Mouse (Mus musculus) megakaryocyte-erythroid progenitor cell, adult 5-6 weeks (primary cell): ENCODE results near the gene Cdh23. TPM values are rescaled to one million over a fixed set of nuclear protein-coding genes. Genes with fewer than 3 reads are reported as not detected.

ENCODE experiments used
- ATAC-seq: replicated peaks from 2 replicates; pipeline ENCODE4 v1.8.0; 2016; ENCODE audit warnings: mild to moderate bottlenecking, inconsistent platforms; ENCODE audit not compliant: severe bottlenecking, poor library complexity, low FRiP score, low TSS enrichment
- total RNA-seq, 2 experiments: library from RNA; stranded (forward) in 1 of 2; stranded (reverse) in 1 of 2; fragments of 200-1000, 215-1000 nt in 1 of 2; fragments of >200 nt in 1 of 2; fragmentation: Nextera tagmentation in 1 of 2; gene quantifications; 2 replicates each; pipeline ENCODE4 v1.2.3; 2014 to 2017

Gene Cdh23
- total RNA-seq, 2 experiments from 2014 or later = not detected

GRCm38 (mm10) chr10:60531349-60531748 is 164.9 kb downstream of the Cdh23 start:
- peak; percentile 73 for ATAC-seq

- ATAC-seq = no peak
Observed at GRCm38 (mm10) chr10:60530633-60531032, 165.7 kb downstream of the Cdh23 start.

GRCm38 (mm10) chr10:60527949-60528348 is 168.3 kb downstream of the Cdh23 start:
- ATAC-seq = no peak

- ATAC-seq = no peak
Observed at GRCm38 (mm10) chr10:60525081-60525480, 171.2 kb downstream of the Cdh23 start.

GRCm38 (mm10) chr10:60516286-60516685 is 180.0 kb downstream of the Cdh23 start:
- no peak for ATAC-seq

- ATAC-seq = no peak
Observed at GRCm38 (mm10) chr10:60498538-60498937, 197.8 kb downstream of the Cdh23 start.

GRCm38 (mm10) chr10:60495070-60495469 is 201.2 kb downstream of the Cdh23 start:
- no peak for ATAC-seq

GRCm38 (mm10) chr10:60491538-60491937 is 204.8 kb downstream of the Cdh23 start:
- ATAC-seq = no peak

- ATAC-seq = no peak
Observed at GRCm38 (mm10) chr10:60481381-60481780, 214.9 kb downstream of the Cdh23 start.

GRCm38 (mm10) chr10:60474549-60474948 is 221.7 kb downstream of the Cdh23 start:
- ATAC-seq = no peak

GRCm38 (mm10) chr10:60473782-60474322 is 222.4 kb downstream of the Cdh23 start:
- no peak for ATAC-seq

- no peak for ATAC-seq
Observed at GRCm38 (mm10) chr10:60467752-60468151, 228.5 kb downstream of the Cdh23 start.

GRCm38 (mm10) chr10:60463953-60464647 is 232.2 kb downstream of the Cdh23 start:
- ATAC-seq = no peak

GRCm38 (mm10) chr10:60456662-60457397 is 239.5 kb downstream of the Cdh23 start:
- ATAC-seq = no peak

- no peak for ATAC-seq
Observed at GRCm38 (mm10) chr10:60455193-60455592, 241.1 kb downstream of the Cdh23 start.

- no peak for ATAC-seq
Observed at GRCm38 (mm10) chr10:60447186-60447585, 249.1 kb downstream of the Cdh23 start.

- no peak for ATAC-seq
Observed at GRCm38 (mm10) chr10:60445031-60445593, 251.2 kb downstream of the Cdh23 start.

- ATAC-seq = no peak
Observed at GRCm38 (mm10) chr10:60443078-60443477, 253.2 kb downstream of the Cdh23 start.

GRCm38 (mm10) chr10:60442321-60442720 is 254.0 kb downstream of the Cdh23 start:
- no peak for ATAC-seq

- no peak for ATAC-seq
Observed at GRCm38 (mm10) chr10:60432679-60433078, 263.6 kb downstream of the Cdh23 start.
